Mouse (Mus musculus): ENCODE data around the gene Hsd11b2. TPM values are rescaled to one million over a fixed set of nuclear protein-coding genes. Genes with fewer than 3 reads are reported as not detected.

Gene Hsd11b2
- under 1 TPM; 0.51 to 0.61 TPM for total RNA-seq (2021)
- long read RNA-seq, experiment 1: 0 reads
- long read RNA-seq, experiment 2, partial matches to known transcripts: 0 of 1 reads
- long read RNA-seq, experiment 2, other reads (novel, unspliced or antisense): 0 of 1 reads

DNA sequence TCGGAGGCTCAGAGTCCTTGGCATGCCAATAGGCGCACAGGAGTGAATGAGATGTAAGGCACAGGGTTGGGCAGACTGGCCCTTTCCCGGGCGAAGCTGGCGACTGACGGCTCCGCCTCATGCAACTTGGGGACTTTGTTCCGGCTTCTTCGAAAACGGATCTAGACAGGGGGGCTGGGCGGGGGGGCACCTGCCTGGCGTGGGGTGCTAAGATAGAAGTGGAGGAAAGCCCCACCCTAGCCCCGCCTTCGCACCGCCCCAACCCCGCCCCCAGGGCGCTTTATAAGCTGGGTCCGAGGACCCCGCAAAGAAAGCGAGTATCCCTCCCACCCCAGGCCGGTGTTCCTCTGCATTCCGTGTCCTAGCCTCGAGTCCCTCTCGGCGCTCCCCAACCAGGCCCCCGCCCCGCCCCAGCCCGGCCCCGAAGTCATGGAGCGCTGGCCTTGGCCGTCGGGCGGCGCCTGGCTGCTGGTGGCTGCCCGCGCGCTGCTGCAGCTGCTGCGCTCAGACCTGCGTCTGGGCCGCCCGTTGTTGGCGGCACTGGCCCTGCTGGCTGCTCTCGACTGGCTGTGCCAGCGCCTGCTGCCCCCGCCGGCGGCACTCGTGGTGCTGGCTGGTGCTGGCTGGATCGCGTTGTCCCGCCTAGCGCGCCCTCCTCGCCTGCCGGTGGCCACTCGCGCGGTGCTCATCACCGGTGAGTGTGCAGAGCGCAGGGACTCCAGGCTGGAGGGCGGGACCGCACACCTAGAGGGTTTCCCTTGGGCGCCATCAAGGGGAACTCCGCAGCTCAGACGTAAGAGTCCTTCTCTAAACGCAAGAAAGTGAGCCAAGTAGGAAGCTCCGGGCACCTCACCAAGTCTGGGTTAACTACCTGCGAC is at the start of gene Hsd11b2:
TSS of gene Hsd11b2 (plus strand) at position 320 of the 878 bp plus-strand sequence.
- peak; percentile 64 for DNase-seq

DNA sequence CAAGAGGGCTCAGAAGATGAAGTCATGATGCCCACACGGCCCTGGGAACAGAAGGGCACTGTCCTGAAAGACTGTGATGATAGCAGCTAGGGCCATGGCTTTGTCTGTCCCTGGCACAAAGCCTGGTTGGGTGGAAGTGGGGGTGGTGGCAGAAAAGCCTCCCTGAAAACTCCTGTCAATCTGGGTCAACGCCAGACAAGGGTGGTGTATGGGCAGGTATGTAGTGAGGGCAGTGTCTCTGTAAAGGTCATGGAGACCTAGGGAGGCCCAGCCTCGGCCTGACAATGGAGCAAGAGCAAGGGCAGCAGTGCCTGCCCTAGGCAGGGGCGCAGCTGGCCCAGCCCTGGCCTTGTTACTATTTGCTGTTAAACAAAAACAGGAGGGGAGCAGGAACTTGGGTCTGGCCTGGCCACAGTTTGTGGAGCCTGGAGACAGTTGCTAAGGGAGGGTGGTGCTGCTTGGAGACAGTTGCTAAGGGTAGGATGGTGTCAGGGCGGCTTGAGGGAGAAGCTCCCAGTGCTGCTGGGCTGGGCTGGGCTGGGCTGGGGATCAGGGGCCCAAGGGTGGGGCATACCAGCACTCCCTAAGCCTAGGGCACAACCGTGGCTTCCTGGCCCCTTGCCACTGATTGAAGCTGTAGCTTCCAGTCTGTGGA is 49.4 kb upstream of the Hsd11b2 start:
- DNase-seq: peak; percentile 72

DNA sequence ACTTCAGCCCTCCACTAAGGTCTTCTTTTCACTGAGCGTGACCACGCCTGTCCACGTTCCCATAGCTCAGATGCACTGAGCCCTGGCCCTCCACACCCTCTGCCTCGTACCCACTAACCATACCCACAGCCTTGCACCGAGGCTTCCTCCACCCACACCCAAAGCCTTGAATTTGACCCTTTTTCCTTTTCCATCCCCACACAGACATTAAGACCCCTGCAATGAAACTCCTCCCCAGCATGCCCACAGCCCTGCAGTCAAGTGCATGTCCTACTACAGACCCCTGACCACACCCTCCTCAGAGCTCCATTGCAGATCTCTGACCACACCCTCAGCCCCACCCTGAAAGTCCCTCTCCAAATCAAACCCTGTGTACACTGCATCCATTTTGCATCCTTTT is 48.7 kb upstream of the Hsd11b2 start:
- DNase-seq: no peak

DNA sequence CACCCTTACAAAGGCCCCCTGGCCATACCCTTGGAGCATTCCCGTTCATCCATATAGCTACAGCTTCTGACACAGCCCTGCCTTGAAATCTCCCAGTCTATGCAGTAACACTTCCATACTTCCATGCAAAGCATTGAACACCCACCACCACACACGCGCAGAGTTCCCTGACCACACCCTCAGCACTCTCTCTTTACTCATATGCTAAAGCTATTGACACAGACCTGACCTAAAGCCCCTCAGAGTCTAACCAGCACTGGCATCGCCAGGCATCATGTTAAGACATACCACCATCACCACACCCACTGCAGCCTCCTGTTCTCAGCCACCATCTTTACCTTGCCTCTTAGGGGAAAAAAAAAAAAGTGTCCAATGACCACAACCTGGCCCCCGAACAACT is 48.3 kb upstream of the Hsd11b2 start:
- no peak for DNase-seq

DNA sequence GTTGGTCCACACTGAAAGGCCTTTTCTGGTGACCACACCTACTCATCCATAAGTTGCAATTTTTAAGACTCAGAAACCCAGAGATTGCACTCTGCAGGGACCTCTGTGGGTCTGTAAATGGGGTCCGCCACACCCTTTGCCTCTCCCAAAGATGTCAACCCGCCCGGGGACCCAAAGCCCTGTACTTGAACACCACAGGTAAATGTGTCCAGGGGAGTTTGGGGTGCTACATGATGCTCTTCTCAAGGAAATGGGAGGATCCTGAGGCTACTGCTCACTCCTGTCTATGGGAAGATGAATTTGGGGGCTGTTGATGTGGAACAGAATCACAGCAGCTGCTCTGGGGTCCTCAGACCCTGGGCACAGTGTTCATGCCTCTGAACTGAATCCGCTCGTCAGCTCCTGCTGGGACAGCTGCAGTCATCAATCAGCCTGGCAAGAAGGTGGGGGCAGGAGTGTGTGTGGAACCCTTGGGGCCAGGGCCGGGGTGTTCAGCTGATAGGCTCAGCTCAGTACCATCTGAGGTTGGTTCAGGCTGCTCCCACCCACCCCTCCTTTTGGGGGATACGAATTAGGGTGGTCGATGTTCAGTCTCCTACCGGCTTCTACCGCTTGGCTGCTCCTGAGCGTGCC is 47.8 kb upstream of the Hsd11b2 start:
- no peak for DNase-seq

DNA sequence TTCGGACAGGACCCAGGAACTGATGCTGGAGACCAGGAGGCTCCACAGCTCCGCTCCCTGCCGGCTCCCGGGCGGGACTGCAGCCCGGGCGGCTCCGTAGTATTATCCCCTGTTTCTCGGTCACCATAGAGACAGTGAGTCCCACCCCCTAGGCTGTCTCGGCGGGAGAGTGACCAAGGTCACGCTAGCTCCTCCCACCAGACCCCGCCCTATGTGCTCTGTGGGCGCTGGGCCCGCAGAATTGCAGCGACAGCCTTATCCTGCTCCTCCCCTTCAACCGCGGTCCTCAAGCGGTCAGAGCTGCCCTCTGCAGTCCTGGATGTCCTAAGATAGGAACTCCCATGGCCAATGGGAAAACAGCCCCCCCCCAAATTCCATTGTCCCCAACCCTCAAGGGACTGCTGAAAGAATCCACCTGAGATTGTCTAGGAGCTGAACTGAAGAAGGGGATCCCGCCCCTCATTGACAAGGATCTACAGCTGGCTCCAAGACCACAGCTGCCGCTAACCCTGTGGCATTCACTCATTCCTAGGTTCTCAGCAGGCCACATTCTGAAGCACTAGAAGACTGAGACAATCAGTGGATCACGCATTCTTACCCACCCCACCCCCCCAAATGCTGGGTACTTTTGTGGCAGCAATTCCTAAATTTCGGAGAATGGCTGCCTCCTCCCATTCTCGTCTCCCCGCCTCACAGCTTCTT is 47.1 kb upstream of the Hsd11b2 start, which contains the start of gene Tppp3:
TSS of gene Tppp3 (minus strand) at position 213 of the 702 bp plus-strand sequence.
- peak; percentile 97 for DNase-seq

DNA sequence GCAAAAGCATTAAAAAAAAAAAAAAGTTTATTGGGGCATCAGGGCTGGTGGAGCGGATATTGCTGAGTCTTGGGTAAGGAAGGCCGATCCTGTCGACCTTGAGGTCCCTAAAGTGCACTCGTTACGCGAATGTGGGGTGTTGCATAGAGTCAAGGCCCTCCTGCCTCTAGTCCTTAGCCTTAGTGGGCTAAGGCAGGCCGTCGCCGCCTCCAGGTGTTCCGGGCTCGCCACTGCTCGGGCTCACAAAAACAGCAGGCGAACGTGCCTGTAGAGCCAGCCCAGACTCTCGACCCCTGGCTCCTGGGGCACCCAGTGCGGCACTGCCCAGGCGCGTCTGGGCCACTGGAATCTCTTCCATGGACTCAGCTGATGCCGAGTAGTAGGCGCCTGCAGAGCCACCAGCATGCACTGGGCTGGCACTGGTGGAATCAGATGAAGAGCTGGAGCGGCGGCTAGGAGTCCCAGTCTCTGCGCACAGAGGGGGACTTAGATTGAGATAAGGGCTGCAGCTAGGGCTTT is 46.1 kb upstream of the Hsd11b2 start:
- DNase-seq: no peak

DNA sequence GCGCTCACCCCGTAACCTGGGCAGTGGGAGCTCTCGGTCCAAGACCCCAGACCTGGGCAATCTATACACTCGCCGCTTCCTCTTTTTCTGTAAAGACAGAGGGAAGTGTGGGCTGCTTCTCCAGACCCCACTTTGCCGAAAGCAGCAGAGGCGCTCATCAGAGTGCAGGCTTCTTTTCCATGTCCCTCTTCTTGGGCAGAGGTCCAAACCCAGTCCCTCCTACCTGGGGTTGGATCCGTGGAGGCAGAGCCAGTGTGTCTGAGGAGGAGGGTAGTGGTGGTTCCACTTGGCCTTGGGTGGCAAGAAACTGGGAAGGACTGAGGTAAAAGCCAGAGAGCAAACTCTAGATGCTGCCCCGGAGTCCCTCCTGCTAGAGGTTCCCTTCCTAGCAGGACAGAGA is 45.6 kb upstream of the Hsd11b2 start:
- DNase-seq: no peak

DNA sequence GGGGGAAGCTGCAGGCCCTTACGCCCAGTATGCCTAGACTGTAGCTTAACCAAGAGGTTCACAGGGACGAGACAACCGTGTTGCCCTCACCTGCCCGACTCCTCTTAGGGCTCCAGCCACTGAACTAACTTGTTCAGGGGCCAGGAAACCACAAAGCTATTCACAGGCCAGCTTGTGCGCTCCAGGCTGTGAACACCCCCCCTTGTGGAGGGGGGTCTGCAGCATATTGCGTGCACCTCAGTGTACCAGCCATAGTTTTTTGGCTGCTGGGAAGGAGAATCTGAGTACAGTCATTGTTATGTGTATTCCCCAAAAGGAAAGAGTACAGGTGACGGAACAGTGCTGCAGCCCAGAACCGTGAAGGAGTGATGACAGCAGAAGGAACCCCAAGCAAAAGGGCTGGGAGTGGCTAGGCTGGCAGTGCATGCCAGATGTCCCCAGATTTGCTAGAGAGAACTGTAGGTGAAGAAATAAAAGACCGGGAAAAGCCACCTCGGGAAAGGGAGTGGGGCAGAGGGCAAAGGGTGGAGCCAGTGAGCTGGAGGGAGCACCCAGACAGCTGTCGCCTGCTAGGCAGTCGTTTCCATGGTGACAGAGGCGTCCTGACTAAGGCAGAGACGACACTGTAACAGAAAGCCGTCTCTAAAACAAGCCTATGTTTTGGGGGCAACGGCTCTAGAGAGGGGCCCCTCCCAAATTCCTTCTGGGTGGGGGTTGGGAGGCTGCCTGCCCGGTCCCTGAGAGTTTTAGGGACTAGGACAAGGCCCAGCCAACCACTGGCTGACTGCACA is 44.5 kb upstream of the Hsd11b2 start:
- peak; percentile 61 for DNase-seq

DNA sequence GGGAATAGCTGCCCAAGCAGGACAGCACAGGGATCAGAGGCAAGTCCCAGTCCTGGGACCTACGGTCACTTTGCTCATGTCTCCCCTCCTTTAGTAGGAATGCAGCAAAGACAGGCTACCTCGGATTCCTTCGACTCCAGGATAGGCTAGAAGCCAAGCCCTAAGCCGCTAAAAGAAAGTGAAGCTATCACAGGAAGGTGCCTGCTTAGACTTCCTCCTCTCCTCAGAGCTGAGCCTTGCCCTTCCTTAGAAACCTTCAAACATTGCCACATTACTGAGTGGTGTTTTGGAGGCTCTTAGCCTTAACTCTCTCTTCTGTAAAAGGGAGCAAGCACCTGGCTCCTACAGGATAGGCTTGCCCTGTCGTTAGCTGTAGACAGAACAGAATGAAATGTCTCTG is 43.9 kb upstream of the Hsd11b2 start:
- DNase-seq: no peak

DNA sequence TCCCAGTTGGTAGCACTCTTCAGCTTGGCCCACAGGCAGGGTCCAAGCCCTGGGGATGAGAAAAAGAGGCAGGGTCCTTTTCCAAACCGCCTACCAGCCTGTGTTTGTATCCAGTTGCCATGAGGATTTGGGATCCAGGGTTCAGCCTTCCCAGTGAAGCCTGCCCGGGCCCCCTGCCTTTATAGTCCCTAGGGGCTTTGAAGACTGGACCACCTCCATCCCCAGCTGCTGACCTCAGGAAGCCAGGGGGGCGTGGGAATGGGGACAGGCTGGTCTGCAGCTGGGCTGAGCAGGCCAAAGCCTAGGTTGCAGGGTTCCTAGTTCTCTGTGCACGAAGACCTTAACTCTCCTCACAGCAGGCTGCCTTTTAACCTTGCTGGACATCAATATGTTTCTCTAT is 43.3 kb upstream of the Hsd11b2 start:
- DNase-seq: peak; percentile 82

DNA sequence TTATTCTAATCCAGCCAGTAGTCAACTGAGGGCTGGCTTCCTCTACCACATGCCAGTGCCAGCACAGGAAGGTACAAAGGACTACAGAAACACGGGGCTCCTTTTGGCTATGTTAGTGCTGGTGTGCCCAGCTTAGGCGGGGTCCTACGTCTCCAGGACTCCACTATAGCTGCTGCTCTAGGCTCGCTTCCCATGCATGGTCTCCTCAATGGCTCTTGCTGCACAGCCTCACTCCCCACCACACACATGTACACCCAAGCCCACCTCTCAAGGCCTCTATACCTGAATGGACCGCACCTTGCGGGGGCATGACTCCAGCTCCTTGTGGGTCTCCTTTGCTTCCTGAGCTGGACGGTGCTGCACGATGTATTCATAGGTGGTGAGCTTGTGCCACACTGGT is 42.8 kb upstream of the Hsd11b2 start:
- DNase-seq: no peak

DNA sequence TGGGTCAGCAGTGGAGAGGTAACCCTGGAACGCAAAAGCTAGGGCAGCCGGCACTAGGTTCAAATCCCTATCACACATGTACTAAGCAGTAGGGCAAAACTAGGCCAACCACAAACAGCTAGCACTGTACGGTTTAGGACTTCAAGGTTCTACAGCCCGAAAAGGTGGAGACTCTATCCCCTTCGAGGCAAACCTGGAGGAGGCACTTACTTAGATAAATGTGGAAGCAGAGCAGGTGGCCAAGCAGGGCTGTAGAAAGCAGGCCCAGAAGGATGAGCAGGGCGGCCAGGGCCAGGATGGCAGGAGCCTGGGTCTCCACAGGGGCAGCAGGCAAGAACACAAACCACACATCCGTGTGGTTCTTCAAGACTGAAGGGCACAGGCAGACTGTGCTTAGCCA is 42.4 kb upstream of the Hsd11b2 start:
- DNase-seq: no peak

DNA sequence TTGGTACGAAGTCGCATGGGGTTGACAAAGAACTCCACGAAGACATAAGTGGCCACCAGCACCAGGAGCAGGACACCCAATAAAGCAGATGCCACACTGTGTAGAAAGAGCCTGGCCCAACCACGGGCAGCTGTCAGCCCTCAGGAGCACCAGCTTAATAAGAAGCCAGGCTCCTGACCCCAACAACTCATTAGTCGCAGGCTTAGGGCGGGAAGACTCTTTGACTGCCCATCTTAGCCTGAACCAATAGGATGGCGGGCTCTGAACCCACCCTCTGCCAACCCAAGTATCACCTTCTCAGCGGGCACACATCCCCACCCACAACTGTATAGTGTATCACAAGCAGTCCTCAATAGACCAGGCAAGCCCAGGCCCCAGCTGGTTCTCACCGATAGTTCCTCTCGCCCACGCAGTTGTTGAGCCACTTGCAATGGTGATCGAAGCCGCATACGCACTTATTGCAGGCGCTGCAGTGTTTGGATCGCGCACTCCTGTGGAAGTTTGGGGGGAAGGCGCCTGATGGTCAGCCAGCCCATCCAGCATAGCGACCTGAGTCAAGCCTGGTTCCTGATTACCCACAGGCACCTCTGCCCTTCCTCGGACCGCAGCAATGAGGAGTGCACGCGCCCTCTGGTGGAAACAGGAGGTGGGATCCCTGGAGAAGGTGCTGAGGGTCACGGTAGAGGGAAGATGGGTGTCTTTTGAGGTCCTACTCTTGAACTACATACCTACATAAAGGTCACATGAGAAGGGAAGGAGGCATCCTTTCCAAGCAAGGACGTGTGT is 41.7 kb upstream of the Hsd11b2 start:
- DNase-seq: peak; percentile 69

DNA sequence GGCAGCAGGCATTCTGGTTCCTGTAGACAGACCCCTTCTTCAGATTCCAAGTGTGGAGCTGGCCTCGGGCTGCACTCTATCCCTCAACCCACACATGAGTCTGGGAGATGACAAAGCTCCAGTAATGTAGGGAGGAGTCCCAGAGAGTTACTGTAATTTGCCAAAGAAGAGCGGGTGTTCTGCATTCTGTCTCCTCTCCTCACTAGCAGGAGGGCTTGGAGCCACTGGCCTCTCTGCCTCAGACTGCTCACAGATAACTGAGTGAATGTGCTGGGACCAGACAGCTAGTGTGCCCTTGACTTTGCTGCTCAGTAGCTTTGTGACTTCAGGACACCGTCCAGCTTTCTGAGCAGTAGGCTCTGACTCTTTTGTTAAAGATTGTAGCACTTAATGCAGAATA is 40.8 kb upstream of the Hsd11b2 start:
- DNase-seq: no peak

DNA sequence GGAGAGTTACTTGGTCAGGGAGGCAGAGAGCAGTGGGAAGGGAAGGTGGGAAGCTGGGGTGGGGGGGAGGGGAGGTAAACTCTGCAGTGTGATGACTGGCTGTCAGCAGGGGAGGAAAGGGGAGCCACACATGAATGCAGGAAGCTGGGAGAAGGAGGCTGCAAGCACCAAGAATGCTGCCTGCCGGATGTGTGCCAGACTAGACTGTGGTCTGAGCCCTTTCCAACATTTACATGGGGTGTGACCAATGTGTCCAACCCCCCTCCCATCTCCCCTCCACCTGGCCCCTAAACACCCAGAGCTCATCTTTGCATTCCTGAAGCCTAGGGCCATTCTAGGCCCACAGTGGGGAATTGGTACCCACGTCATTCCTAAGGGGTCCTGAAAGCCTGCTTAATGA is 37.5 kb upstream of the Hsd11b2 start:
- DNase-seq: no peak

DNA sequence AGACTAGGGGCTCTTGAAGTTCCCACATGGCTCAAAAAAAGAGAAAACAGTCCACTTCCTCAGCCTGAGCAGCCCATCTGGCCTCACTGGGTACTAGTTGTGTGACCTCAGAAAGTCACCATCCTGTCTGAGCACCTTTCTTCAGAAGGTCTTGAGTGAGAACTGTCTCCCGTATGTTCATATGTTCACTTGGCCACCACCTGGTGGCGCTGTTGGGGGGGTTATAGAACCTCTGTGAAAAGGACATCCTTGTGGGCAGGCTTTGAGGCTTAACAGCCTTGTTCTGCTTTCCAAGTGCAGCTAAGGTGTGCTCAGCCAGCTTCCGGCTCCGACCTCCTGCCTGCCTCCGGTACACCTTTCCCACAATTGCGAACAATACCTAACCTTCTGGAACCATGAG is 37.1 kb upstream of the Hsd11b2 start:
- no peak for DNase-seq

DNA sequence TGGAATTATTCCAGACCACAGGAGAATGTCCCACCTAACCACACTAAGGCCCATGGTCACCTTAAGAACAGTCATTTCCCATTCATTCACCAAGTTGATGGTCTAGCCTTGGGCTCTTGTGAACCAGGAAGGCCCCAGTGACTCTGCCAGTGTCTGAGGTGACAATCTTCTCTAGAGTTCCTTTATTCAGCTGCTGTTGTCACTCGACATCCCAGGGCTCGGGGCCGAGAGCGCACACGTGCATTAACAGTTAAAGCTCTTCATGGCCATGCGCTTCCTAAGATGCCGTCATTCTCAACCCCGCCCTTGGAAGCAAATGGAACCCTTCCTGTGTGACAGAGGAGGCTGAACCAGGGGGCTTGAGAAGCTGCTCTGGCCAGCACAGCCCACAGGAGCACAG is 36.4 kb upstream of the Hsd11b2 start:
- no peak for DNase-seq

DNA sequence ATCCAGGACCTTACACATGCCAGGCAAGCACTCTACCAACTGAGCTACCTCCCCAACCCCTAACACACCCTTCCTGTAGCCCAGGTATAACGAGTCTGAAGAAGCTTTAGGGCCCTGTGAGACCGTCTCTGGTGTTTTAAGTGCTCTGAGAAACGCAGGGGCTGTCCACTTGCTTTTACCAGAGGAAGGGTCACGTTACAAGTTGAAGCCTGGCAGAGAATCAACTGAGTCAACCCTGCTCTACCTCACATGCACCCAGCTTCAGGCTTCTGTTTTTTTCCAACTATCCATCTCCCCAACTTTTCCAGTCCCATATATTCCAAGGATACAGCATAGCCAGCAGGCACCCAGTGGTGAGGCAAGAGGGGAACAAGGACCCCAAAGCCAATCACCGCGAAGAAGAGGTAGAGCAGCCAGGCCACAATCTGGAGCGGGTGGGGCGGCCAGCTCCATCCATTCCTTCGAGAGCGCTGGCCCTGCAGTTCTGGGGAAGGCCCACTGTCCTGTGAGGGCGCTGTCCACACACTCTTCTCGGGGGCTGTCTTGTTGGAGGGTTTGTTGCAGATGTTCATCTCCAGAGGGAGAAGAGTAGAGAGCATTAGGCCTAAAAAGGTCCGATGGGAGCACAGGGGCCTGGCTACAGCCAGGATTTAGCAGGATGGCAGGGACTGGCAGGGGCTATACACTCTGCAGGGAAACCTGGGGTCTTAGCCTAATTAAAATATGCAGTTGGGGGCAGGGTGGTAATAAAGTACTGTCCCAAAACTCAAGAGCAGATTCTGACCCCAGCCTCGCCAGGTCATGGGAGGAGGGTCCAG is 35.1 kb upstream of the Hsd11b2 start:
- peak; percentile 74 for DNase-seq

DNA sequence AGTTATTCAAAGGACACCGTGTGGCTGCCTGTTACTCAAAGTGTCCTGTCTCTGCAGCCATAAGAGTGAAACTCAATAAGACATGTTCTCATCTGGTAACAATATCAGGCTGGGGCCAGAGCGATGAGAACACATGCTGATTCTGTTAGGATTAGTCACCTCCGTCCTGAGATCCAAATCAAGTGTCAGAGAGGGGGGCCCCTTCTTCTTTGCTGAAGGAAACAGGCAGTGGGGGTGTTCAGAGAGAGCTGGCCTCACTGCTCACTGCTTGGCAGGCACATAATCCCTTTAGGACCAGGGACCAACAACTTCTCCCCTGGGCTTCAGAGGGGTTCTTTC is 34.6 kb upstream of the Hsd11b2 start:
- peak; percentile 68 for DNase-seq

Measured in gastrocnemius, postnatal 25 days (tissue).